Comparison of ENCODE assay signal across 14 mouse cellular contexts in genomic region chr19:58839806-58840205, GRCm38 (mm10). TPM values are rescaled to one million over a fixed set of nuclear protein-coding genes. Genes with fewer than 3 reads are reported as not detected.
DNase-seq lines count a peak whose midpoint lies in the region; ATAC-seq and TF ChIP-seq lines count a peak whose summit lies in the region.
"Had no signal": no experiment of that assay in that cellular context is flagged by ENCODE, and none has a peak within 500 bp of the region (broad histone marks: within the 10 kb centered on the region; RNA-seq: fewer than 3 reads in every experiment).

No protein-coding gene starts in this region.

- H3K9me3 ChIP-seq in heart, embryonic 16.5 days (replicated peaks; ENCODE audit: control insufficient read depth, low read length) = 0 out of 2 replicates have a peak, but pooled peaks cover under 1% of the 10 kb centered on the region
- H3K9me3 ChIP-seq: midbrain, embryonic 13.5 days; neural tube, embryonic 13.5 days had no signal

- no peak overlapping the region for H3K4me3 ChIP-seq in heart, embryonic 16.5 days (ENCODE audit: low read length)
- no peak overlapping the region for H3K4me3 ChIP-seq in heart, adult 2 months
- H3K4me3 ChIP-seq: erythroblast, embryonic 14.5 days; midbrain, embryonic 13.5 days; neural tube, embryonic 13.5 days had no signal

- WGBS in heart, embryonic 16.5 days = 32% methylated on average over 4 of the region's 4 CpGs
- WGBS in heart, adult 2 months = 41% methylated on average over 4 of the region's 4 CpGs

- H3K79me2 ChIP-seq in heart, adult 2 months (replicated peaks; ENCODE audit: control insufficient read depth, insufficient read depth, low read length) = no peaks in the 10 kb centered on the region

- peak overlapping the region; percentile 44 for H3K9ac ChIP-seq in heart, embryonic 16.5 days (ENCODE audit: low read length)
- no peak overlapping the region for H3K9ac ChIP-seq in heart, adult 2 months (ENCODE audit: low read depth, low read length)
- H3K9ac ChIP-seq: lung, embryonic 14.5 days; midbrain, embryonic 13.5 days; neural tube, embryonic 13.5 days had no signal

- no peak for TF ChIP-seq EP300 in heart, adult 2 months (IDR thresholded peaks at IDR 0.05; ENCODE audit: insufficient read depth, low read depth, low read length)

- peak; percentile 53; the same call in 1 of the 2 replicates for ATAC-seq in heart, embryonic 16.5 days (replicated peaks; ENCODE audit: extremely low read depth, insufficient read depth, low FRiP score)

- intact Hi-C loops in heart, adult 2 months (cut with DNase I) = loop anchor here (5.0 kb wide), 1 partner anchor 33 kb away; no protein-coding TSS in a partner anchor

- no peak for TF ChIP-seq POLR2A in heart, adult 2 months (IDR thresholded peaks at IDR 0.05; ENCODE audit: insufficient read depth, low read depth, low read length)

- no peak for TF ChIP-seq CTCF in heart, adult 2 months (IDR thresholded peaks at IDR 0.05)

- peaks cover 41% of the 10 kb centered on the region for H3K4me1 ChIP-seq in heart, embryonic 16.5 days (ENCODE audit: control insufficient read depth, insufficient read depth, low read length)
- peaks cover 18% of the 10 kb centered on the region for H3K4me1 ChIP-seq in heart, adult 2 months (ENCODE audit: control insufficient read depth, insufficient read depth, low read length)

- no peaks in the 10 kb centered on the region for H3K36me3 ChIP-seq in heart, embryonic 16.5 days (ENCODE audit: control insufficient read depth, insufficient read depth)
- H3K36me3 ChIP-seq in heart, adult 2 months (ENCODE audit: control insufficient read depth, insufficient read depth, low read length) = no peaks in the 10 kb centered on the region
- H3K36me3 ChIP-seq: midbrain, embryonic 13.5 days; neural tube, embryonic 13.5 days had no signal

- no peaks in the 10 kb centered on the region for H3K27me3 ChIP-seq in heart, embryonic 16.5 days (ENCODE audit: control insufficient read depth, insufficient read depth, low read length)
- H3K27me3 ChIP-seq in heart, adult 2 months (ENCODE audit: control insufficient read depth, insufficient read depth, low read length) = no peaks in the 10 kb centered on the region
- H3K27me3 ChIP-seq: midbrain, embryonic 13.5 days; neural tube, embryonic 13.5 days had no signal

- H3K27ac ChIP-seq in heart, embryonic 16.5 days (ENCODE audit: low read length) = peak overlapping the region; percentile 89
- H3K27ac ChIP-seq in heart, adult 2 months = no peak overlapping the region

- peak; percentile 59 for DNase-seq in adrenal gland, postnatal 10 days
- no peak for DNase-seq in adrenal gland, postnatal 36 days
- no peak for DNase-seq in heart, adult 2 months
- peak; percentile 47 for DNase-seq in lung, adult 18-20 months
- no peak for DNase-seq in lung, postnatal 4 days
- DNase-seq in lung, postnatal 36 days = peak; percentile 56
- no peak for DNase-seq in urinary bladder, postnatal 36 days (ENCODE audit: low spot score in 2 of 2)
- DNase-seq: lung, embryonic 14.5 days had no signal

- no peak overlapping the region for H3K4me2 ChIP-seq in heart, embryonic 16.5 days (ENCODE audit: low read depth, low read length)
- H3K4me2 ChIP-seq: lung, embryonic 14.5 days; midbrain, embryonic 13.5 days; neural tube, embryonic 13.5 days had no signal

RNA-seq across cellular contexts. Expression of gene 1700019N19Rik, which starts 45.5 kb away (rescaled TPM):
- total RNA-seq in adrenal gland, postnatal 10 days (2021) = not detected
- not detected for total RNA-seq in adrenal gland, postnatal 36 days (2021)
- not detected in 2 replicates for polyA plus RNA-seq in heart, embryonic 16.5 days (2015; fragmentation: Nextera tagmentation; extraction: Ambion mirVana)
- total RNA-seq in heart, adult 2 months (2021) = not detected
- polyA plus RNA-seq in heart, adult 2 months (2012; rRNA removed) = 0.29 TPM in 2 replicates
- polyA plus RNA-seq: erythroblast, embryonic 14.5 days; hindbrain, embryonic 16.5 days; limb, embryonic 11.5 days; lung, embryonic 14.5 days; midbrain, embryonic 13.5 days; neural tube, embryonic 13.5 days had no signal

Comparison
In these comparisons a context has a peak if more than half of its experiments do, and no peak if none do; other contexts are left out.
1. DNase-seq: peak in adrenal gland, postnatal 10 days (single experiment), lung, adult 18-20 months (2 of 2) and lung, postnatal 36 days (single experiment); none in adrenal gland, postnatal 36 days (0 of 2), heart, adult 2 months (0 of 2), lung, postnatal 4 days (0 of 2) and urinary bladder, postnatal 36 days (0 of 2).